Mouse (Mus musculus) right cerebral cortex, postnatal 36 days (tissue): ENCODE measurements around the gene Ehd2.

Experiments
- DNase-seq, 2 experiments: peaks; one replicate each; pipeline ENCODE4 v3.0.0; 2022; ENCODE audit warnings: low spot score in 2 of 2, mixed read lengths in 1 of 2

The Ehd2 gene

DNA sequence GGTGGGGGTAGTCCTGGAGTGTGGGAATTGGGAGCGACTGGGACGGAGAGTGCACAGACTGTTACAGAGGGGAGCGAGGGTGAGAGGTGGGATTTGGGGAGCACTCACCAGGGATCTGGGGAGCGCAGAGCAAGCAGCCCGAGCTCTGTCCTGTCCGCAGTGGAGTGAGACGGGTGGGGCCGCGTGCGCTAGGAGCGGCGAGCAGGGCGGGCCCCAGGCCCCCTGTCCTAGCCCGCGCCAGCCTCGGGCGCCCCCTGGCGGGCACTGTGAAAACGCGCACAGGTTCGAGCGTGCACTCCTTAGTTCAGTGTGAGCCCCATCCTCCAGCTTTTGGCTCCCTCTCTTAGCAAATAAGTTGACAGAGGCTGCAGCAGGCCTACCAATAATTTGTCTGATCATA lies at the start of gene Ehd2:
Ehd2 (minus strand) TSS at position 256 of the 400 bp plus-strand sequence.
- DNase-seq, result no peak

DNA sequence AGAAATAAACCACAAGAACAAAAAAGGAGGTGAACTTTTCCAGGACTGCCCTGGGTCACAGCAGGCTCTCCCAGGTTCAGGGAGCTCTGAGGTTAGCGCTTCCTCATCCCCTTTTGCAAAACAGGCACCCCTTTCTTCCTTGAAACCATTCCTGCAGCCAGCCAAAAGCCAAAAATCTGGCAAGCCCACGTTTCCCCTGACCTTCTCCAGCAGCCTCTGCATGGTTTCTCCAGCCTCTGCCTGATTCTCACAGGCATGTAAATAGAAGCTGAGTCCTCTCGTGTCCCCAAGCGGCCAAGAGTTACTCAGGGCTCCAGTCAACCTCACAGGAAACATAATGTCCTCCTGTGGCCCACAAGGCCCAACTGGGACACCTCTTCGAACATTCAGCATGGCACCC lies 48.0 kb upstream of the Ehd2 start:
- DNase-seq, result no peak

DNA sequence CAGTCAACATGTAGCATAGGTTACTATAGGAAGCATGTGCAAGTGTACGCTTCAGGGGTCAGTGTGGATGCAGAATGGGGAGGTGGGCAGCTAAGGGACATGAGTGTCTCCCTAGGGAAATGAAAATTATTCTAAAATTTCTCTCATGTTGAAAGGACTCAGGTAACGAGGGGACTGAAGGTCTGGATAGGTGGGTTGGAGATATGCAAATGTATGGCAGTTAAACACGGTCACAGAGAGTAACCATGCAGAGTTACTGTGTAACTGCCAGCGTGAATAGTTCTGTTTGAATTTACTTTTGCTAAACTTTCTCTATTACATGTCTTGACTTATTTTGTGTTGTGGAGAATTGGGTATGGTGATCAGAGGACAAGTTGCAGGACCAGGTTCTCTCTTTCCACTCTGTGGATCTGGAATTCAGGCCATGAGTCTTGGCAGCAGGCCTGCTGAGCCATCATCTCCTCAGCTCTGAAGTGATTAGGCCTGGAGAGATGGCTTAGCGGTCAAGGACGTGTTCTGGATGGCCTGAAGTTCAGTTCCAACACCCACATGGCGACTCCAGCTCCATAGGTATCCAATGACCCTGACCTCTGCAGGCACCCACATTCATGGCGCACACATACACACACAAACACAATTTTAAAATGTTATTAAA lies 47.3 kb upstream of the Ehd2 start:
- no peak for DNase-seq

- DNase-seq, result no peak
These were observed 46.4 kb upstream of the Ehd2 start for GRCm38 (mm10) chr7:16013722-16014275.

GRCm38 (mm10) chr7:16012576-16013263 lies 45.4 kb upstream of the Ehd2 start:
- DNase-seq, result no peak

- no peak for DNase-seq
These were observed 44.2 kb upstream of the Ehd2 start for GRCm38 (mm10) chr7:16011418-16012085.

- DNase-seq, result no peak
These were observed 43.3 kb upstream of the Ehd2 start for GRCm38 (mm10) chr7:16010649-16011048.

GRCm38 (mm10) chr7:16009636-16010035 lies 42.3 kb upstream of the Ehd2 start:
- DNase-seq, result no peak

DNA sequence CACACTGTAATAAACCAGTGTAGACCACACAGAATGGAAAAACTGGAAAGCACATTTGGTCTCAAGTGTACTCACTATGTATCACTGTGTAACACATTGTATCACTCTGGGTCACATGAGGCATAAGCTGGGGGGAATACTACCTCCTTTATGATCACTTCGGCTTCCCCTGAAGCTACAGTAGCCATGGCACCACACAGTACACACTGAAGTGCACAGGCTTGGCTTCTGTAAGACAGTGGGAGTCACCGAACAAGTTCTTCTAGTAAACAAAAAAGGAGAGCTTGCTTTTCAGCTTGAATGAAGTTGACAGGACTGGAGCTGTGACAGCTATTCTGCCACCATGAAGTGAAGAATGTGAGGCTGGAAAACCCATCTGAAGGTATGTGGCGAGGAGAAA lies 37.7 kb upstream of the Ehd2 start:
- DNase-seq, result no peak

DNA sequence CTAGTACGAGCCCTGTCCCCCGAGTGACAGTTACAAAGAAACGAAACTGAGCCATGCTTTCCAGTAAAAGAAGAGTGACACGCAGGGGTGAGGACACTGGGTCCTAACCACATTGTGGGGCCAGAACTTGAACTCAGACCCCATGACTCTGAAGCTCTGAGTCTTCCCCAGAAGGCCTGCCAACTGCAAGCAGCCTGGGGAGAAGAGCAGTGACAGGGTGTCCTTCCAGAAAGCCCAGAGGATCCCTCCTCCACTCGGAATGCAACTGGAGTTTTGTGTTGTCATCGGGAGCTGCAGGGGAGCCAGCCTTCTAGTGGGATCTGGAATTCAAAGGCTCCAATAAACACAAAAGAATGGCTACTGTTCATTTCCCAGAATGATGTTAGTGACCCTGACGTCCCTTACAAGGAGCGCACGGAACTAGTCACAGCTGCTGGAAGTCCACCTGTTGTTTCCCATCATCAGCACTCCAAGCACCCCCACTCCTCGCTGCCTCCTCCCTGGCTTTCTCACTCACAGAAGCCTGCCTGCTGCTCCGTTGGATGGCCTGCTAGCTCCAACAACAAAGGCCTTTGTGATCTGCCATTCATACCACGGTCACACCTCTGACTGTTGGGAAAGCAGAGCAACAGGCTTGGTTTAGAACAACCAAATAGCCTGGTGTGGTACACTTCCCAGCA lies 37.0 kb upstream of the Ehd2 start:
- DNase-seq, result no peak

DNA sequence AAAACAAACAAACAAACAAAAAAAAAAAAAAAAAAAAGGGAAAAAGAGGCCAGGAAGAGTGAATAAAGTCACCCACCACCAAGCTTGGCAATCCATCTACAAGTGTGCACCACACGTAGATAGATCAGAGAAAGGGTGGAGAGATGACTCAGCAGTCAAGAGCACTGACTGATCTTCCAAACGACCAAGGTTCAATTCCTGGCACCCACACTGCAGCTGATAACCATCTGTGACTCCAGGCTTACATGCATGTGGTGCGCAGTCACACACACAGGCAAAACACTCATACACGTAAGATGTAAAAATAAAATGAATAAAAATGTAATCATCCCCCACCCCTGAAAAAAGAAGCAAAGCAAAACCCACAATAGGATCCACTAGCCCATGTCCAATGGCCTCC lies 35.7 kb upstream of the Ehd2 start:
- DNase-seq, result no peak

- DNase-seq, result peak; percentile 64 to 76
These were observed 34.8 kb upstream of the Ehd2 start for GRCm38 (mm10) chr7:16002171-16002570.

DNA sequence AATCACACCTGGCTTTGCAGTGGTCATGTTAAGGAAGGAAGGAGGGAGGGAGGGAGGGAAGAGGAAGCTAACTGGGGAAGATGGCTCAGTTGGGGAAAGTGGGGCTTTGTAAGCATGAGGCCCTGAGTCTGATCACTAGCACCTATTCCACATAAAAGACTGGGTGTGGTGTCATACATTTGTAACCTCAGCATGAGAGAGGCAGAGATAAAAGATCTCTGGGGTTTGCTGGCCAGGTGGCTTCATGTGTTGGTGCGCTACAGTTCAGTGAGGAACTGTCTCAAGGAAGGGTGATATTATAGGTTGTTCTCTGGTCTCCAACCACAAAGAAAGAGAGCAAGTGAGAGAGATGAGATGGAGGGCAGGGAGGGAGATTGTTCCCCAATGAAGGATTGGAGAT lies 34.3 kb upstream of the Ehd2 start:
- DNase-seq, result no peak

DNA sequence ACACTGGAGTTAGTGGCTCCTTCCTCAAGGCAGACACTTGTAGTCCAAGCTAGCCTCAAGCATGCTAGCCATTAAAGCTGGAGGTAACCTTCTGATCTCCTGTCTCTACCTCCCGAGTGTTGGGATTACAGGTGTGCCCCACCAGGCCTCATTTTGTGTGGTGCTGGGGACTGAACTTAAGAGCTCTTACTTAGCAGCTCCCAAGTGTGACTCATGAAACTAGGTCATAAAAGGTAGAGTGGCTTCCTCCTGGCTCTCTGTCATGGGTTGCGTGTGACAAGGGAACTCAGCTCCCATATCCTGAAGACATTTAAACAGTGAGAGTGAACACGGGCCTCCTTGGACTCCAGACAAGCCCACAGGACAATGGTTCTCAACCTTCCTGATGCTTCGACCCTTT lies 26.4 kb upstream of the Ehd2 start:
- no peak for DNase-seq

DNA sequence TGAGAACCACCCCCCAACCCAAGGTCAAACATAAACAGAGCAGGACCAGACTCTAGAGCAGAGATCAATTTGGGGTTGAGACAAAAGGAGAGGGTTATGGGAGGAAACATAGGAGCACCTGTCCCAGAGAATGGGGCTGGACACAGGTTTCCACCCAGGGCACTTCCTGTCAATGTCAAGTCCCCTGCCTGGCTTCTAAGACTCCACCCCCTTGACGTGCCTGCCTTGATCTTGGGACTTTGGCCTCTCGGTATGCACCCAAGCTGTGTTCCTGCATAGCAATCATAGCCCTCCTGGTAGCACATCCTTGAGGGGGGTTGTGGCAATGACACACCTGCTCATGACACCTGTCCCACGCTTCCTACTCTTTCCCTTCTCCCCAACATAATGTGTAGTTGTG lies 25.8 kb upstream of the Ehd2 start:
- no peak for DNase-seq

DNA sequence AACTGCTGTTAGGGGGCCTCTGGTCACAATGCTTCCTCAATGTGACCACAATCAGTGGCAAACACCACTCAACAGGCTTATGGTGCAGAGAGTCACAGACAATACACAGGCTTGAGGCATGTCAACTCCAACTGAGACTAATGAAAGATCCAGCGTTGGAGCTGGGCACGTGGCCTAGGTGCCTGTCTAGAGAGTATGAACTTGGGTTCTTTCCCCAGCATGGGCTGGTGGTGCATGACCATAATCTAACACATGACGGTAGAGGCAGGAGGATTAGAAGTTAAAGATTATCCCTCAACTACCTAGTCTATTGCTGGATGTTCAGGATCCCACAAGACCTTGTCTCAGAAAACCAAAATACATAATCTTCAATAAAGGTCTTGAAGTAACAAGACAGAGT lies 24.4 kb upstream of the Ehd2 start:
- no peak for DNase-seq

DNA sequence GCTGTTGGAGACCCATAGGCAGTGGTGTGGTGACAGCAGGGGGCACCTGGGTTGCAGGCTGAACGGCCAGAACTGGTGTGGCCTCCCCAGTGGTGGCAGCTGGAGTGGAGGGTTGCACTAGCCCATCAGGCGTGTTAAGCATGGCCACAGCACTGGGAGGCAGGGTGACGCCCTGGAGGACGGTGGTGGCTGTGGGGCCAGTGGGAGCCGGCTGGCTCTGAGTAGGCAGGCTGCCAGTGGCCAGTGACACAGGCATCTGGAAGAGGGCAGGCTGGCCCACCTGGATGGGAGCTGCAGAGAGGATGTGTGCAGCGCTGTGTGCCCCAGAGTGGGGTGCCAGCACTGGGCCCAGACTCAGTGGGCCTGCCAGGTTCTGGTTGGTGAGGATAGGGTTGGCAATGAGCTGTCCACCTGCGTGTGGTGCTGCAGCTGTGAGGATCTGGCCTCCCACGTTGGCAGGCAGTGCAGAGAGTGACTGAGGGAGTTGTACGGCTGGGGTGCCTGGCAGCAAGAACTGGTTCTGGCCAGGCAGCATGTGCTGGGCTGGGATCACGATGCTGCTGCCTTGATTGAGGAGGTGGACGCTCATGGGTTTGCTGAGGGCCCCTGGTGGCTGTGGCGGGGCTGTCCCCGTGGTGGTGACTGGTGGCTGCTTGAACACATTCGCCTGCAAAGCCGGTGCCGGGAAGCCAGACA lies 20.4 kb upstream of the Ehd2 start:
- no peak for DNase-seq

DNA sequence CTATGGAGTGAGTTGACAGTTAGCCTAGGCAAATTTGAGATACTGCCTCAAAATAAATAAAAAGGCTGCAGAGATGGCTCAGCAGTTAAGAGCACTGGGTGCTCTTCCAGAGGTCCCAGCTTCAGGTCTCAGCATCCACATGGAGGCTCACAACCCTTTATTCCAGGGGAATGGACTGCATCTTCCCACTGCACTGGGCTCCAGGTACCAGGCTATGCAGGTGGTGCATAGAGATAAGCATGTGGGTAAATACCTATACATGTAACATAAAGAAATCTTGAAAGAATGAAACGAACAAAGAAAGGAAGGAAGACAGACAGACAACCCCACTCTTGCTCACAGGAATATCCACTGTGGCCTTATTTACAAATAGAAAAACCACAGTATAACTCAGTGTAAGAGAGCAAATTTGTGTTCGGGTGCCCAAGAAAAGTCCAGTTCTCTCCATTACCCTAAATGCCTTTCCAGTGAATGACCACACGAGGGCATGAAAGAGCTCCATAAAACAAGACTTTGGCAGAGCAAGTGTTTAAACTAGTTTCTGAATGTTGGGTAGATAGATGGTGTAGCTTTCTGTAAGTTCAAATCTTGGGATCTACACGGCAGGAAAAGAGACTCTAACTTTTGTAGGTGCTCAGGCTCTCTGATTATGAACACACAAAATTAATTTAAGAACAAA lies 15.5 kb upstream of the Ehd2 start:
- no peak for DNase-seq

- no peak for DNase-seq
These were observed 14.2 kb upstream of the Ehd2 start for GRCm38 (mm10) chr7:15981538-15981937.

DNA sequence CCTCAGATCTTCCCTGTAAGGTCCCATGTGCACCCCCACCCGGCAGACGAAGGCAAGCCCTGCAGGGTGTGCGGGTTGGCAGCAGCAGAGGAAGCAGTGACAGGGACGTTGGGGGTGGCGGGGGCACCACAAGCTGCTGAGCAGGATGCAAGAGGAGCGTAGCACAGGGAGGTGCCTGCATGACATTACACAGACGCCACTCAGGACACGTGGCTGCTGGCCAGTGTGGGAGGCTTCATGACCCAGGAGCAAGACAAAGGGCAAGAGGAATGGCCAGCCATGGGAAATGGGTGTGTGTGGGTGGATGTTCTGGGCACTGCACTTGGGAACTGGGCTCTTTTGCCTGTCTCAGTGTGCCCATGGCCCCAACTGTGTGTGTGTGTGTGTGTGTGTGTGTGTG lies 12.9 kb upstream of the Ehd2 start:
- DNase-seq, result peak in 1 of 2 experiments; percentile 67

GRCm38 (mm10) chr7:15975904-15976303 lies 8.5 kb upstream of the Ehd2 start:
- DNase-seq, result no peak
